Mouse (Mus musculus) adrenal gland, postnatal 0 days (tissue): Measurements from ENCODE around the gene Trappc10. TPM values are rescaled to one million over a fixed set of nuclear protein-coding genes. Genes with fewer than 3 reads are reported as not detected.

Experiments
- polyA plus RNA-seq: library from polyadenylated mRNA; unstranded; fragments of >200 nt; fragmentation: Nextera tagmentation; extraction: Ambion mirVana; gene quantifications from 2 replicates; pipeline ENCODE4 v1.2.1, GENCODE M21; 2015

The Trappc10 gene
- polyA plus RNA-seq, result 14.5 and 20.9 TPM in 2 replicates

GRCm38 (mm10) chr10:78244438-78245224 is at the start of gene Trappc10:
Gene Trappc10 (minus strand): TSS chr10:78244641.

DNA sequence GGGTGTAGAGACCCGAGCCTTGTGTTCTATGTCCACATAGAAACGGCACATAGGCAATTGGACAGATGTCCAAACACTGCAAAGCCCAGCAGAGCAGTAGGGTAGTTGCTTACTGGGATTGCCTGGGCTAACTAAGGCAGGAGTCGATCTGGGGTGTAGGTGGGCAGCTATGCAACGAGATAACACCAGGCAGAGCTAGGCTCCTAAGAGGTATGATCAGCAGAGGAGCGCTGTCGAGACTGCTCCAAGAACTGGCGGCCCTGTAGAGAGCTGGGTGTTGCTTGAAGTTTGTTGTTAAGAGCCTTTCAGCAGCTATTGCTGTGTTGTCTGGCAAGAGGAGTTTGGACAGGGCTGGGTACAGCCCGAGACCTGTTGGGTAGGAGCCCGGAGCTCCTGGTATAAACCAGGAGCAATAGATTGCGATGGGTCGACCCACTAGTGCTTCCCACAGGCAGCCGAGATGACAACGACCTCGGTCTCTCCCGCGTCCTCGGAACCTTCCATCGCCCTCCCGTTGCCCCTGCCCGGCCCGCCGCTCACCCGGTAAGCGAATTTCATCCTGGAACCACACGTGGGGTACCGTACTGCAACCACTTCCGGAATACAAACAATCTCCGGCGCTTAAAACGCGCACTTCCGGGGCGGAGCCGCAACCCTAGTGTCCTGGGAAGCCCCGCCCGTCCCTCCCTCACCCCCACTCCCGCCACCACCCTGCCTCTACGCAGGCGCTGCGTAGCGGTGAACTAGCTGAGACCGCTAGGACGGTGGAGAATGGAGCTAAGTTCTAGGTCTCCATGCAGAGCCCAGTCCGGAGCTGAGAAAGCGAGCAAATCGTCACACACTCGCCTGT is 59.7 kb downstream of the Trappc10 start, which contains the start of gene Pwp2:
Gene Pwp2, minus strand, starts transcription at position 619 of the 850 bp plus-strand sequence.

DNA sequence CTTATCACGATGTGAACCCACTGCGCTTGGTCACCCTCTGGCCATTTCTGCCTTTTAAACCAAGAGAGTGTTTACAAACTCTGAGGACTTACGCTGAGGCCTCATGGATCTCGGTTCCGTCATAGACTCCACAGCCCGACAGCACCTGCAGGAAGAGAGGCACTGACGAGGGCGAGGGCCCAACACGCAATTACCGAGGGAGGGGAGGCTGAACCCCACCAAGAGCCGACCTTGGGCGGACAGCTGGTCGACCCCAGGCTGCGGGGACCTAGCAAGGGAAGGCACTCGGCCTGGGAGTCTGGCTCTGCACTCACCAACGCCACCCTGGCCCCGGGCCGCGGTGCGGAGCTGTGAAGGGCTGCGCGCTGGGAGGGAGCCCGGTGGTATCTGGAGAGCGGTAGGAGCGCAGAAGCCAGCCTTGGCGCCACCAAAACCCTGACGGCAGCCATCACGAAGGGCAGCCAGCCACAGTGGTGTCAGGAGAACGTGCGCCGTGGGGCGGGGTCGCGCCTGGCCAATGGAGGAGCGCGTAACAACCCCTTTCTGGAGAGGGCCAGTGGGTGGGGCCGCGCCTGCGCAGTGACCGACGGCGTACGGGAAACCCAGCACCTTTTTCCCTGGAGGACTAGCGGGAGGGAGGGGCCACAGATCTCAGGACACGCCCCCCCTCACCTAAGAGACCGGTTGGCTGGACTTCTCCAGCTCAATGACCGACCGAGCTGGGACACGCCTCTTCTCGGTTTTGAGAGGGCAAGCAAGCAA is 75.0 kb downstream of the Trappc10 start, which contains the start of gene D10Jhu81e:
Gene D10Jhu81e, minus strand, starts transcription at position 502 of the 762 bp plus-strand sequence.

Other genes starting within 250 kb of the Trappc10 start
- 31.0 and 54.7 TPM in 2 replicates for gene Pfkl, start 234.6 kb downstream of the Trappc10 start, polyA plus RNA-seq
- 6.2 and 10.3 TPM in 2 replicates for gene Dnmt3l, start 202.7 kb downstream of the Trappc10 start, polyA plus RNA-seq
- 0.07 and 0.08 TPM in 2 replicates for gene Aire, start 201.0 kb downstream of the Trappc10 start, polyA plus RNA-seq
- gene Icosl, start 175.3 kb downstream of the Trappc10 start, polyA plus RNA-seq, result 4.5 and 5.5 TPM in 2 replicates
- 48.1 and 80.0 TPM in 2 replicates for gene D10Jhu81e, start 74.9 kb downstream of the Trappc10 start, polyA plus RNA-seq
- 6.9 and 9.8 TPM in 2 replicates for gene Pwp2, start 59.5 kb downstream of the Trappc10 start, polyA plus RNA-seq
- 102 and 142 TPM in 2 replicates for gene Agpat3, start 107.8 kb upstream of the Trappc10 start, polyA plus RNA-seq
- gene Rrp1, start 168.4 kb upstream of the Trappc10 start, polyA plus RNA-seq, result 157 and 202 TPM in 2 replicates
- gene Cstb, start 181.0 kb upstream of the Trappc10 start, polyA plus RNA-seq, result 618 and 785 TPM in 2 replicates
- gene Pdxk, start 220.3 kb upstream of the Trappc10 start, polyA plus RNA-seq, result 8.3 and 8.5 TPM in 2 replicates